Mouse (Mus musculus): ENCODE measurements around the gene Coro7. TPM values are rescaled to one million over a fixed set of nuclear protein-coding genes. Genes with fewer than 3 reads are reported as not detected.

Coro7 gene
- total RNA-seq (2014; rRNA removed) (6.1 and 8.5 TPM in 2 replicates), polyA plus RNA-seq (2012; rRNA removed) (17.3 and 22.7 TPM in 2 replicates)

- TF ChIP-seq POLR2A (IDR thresholded peaks at IDR 0.05; ENCODE audit: extremely low read depth, insufficient read depth, low read length) (peak; percentile 71; the same call in 1 of the 2 replicates), CTCF (IDR thresholded peaks at IDR 0.05; ENCODE audit: low read depth, low read length) (no peak)
- no peaks in the 10 kb centered on the region for H3K27me3 ChIP-seq (ENCODE audit: control insufficient read depth, insufficient read depth, low read length)
- WGBS, result 2% methylated on average over 47 of the region's 47 CpGs
- H3K4me3 ChIP-seq (ENCODE audit: insufficient read depth, low read depth, low read length), result peak within 1 kb of the TSS; percentile 79
- H3K27ac ChIP-seq (replicated peaks; ENCODE audit: insufficient read depth, low read depth, low read length), result peak within 1 kb of the TSS; percentile 54
- peaks cover 6% of the 10 kb centered on the region; the same call in 1 of the 2 replicates for H3K36me3 ChIP-seq (ENCODE audit: control insufficient read depth, insufficient read depth, low read length)
- H3K9ac ChIP-seq (ENCODE audit: low read depth, low read length), result peak within 1 kb of the TSS; percentile 73
- peak; percentile 90 for DNase-seq (ENCODE audit: extremely low read depth, low read depth, low spot score)
- peaks cover 12% of the 10 kb centered on the region; the same call in 1 of the 2 replicates for H3K79me2 ChIP-seq (ENCODE audit: control insufficient read depth, insufficient read depth, low read length)
- H3K4me1 ChIP-seq (ENCODE audit: control insufficient read depth, insufficient read depth, low read length), result peaks cover 6% of the 10 kb centered on the region; the same call in 1 of the 2 replicates
These were observed at the start of gene Coro7 for GRCm38 (mm10) chr16:4679121-4680018. Gene Coro7 (minus strand): TSS chr16:4679777.

GRCm38 (mm10) chr16:4727963-4728362, 48.4 kb upstream of the Coro7 start:
- Histone ChIP-seq H3K4me1 (ENCODE audit: control insufficient read depth, insufficient read depth, low read length) (peaks cover 12% of the 10 kb centered on the region), H3K79me2 (ENCODE audit: control insufficient read depth, insufficient read depth, low read length) (peaks cover 30% of the 10 kb centered on the region; the same call in 1 of the 2 replicates), H3K36me3 (ENCODE audit: control insufficient read depth, insufficient read depth, low read length) (no peaks in the 10 kb centered on the region; the same call in 1 of the 2 replicates), H3K27ac (replicated peaks; ENCODE audit: insufficient read depth, low read depth, low read length) (no peak overlapping the region), H3K27me3 (ENCODE audit: control insufficient read depth, insufficient read depth, low read length) (no peaks in the 10 kb centered on the region), H3K9ac (ENCODE audit: low read depth, low read length) (no peak overlapping the region), H3K4me3 (ENCODE audit: insufficient read depth, low read depth, low read length) (no peak overlapping the region)
- no peak for TF ChIP-seq CTCF (IDR thresholded peaks at IDR 0.05; ENCODE audit: low read depth, low read length)
- no peak for TF ChIP-seq POLR2A (IDR thresholded peaks at IDR 0.05; ENCODE audit: extremely low read depth, insufficient read depth, low read length)
- peak; percentile 56 for DNase-seq (ENCODE audit: extremely low read depth, low read depth, low spot score)
- 18% methylated on average over 1 of the region's 1 CpGs for WGBS

- TF ChIP-seq POLR2A (IDR thresholded peaks at IDR 0.05; ENCODE audit: extremely low read depth, insufficient read depth, low read length) (no peak), CTCF (IDR thresholded peaks at IDR 0.05; ENCODE audit: low read depth, low read length) (no peak)
- H3K27me3 ChIP-seq (ENCODE audit: control insufficient read depth, insufficient read depth, low read length), result no peaks in the 10 kb centered on the region
- peak overlapping the region; percentile 13; the same call in 1 of the 2 replicates for H3K4me3 ChIP-seq (ENCODE audit: insufficient read depth, low read depth, low read length)
- peaks cover 30% of the 10 kb centered on the region; the same call in 1 of the 2 replicates for H3K79me2 ChIP-seq (ENCODE audit: control insufficient read depth, insufficient read depth, low read length)
- H3K9ac ChIP-seq (ENCODE audit: low read depth, low read length), result no peak overlapping the region
- H3K36me3 ChIP-seq (ENCODE audit: control insufficient read depth, insufficient read depth, low read length), result no peaks in the 10 kb centered on the region; the same call in 1 of the 2 replicates
- DNase-seq (ENCODE audit: extremely low read depth, low read depth, low spot score), result no peak
- peak overlapping the region; percentile 34; the same call in 1 of the 2 replicates for H3K27ac ChIP-seq (replicated peaks; ENCODE audit: insufficient read depth, low read depth, low read length)
- peaks cover 12% of the 10 kb centered on the region for H3K4me1 ChIP-seq (ENCODE audit: control insufficient read depth, insufficient read depth, low read length)
- WGBS, result 92% methylated on average over 1 of the region's 1 CpGs
These were observed 47.9 kb upstream of the Coro7 start for GRCm38 (mm10) chr16:4727526-4727925.

GRCm38 (mm10) chr16:4726528-4727128, 47.1 kb upstream of the Coro7 start:
- WGBS, result 1% methylated on average over 39 of the region's 40 CpGs
- Histone ChIP-seq H3K9ac (ENCODE audit: low read depth, low read length) (peak overlapping the region; percentile 84), H3K79me2 (ENCODE audit: control insufficient read depth, insufficient read depth, low read length) (peaks cover 23% of the 10 kb centered on the region; the same call in 1 of the 2 replicates), H3K27me3 (ENCODE audit: control insufficient read depth, insufficient read depth, low read length) (no peaks in the 10 kb centered on the region), H3K4me3 (ENCODE audit: insufficient read depth, low read depth, low read length) (peak overlapping the region; percentile 64), H3K27ac (replicated peaks; ENCODE audit: insufficient read depth, low read depth, low read length) (peak overlapping the region; percentile 70), H3K36me3 (ENCODE audit: control insufficient read depth, insufficient read depth, low read length) (no peaks in the 10 kb centered on the region), H3K4me1 (ENCODE audit: control insufficient read depth, insufficient read depth, low read length) (peaks cover 12% of the 10 kb centered on the region)
- TF ChIP-seq CTCF (IDR thresholded peaks at IDR 0.05; ENCODE audit: low read depth, low read length) (no peak), POLR2A (IDR thresholded peaks at IDR 0.05; ENCODE audit: extremely low read depth, insufficient read depth, low read length) (no peak)
- peak; percentile 59 for DNase-seq (ENCODE audit: extremely low read depth, low read depth, low spot score)

- peak within 1 kb of the TSS; percentile 84 for H3K9ac ChIP-seq (ENCODE audit: low read depth, low read length)
- DNase-seq (ENCODE audit: extremely low read depth, low read depth, low spot score), result peak; percentile 78
- H3K4me1 ChIP-seq (ENCODE audit: control insufficient read depth, insufficient read depth, low read length), result peaks cover 9% of the 10 kb centered on the region
- peak within 1 kb of the TSS; percentile 84 for H3K27ac ChIP-seq (replicated peaks; ENCODE audit: insufficient read depth, low read depth, low read length)
- 7% methylated on average over 35 of the region's 35 CpGs for WGBS
- no peaks in the 10 kb centered on the region for H3K36me3 ChIP-seq (ENCODE audit: control insufficient read depth, insufficient read depth, low read length)
- peaks cover 20% of the 10 kb centered on the region; the same call in 1 of the 2 replicates for H3K79me2 ChIP-seq (ENCODE audit: control insufficient read depth, insufficient read depth, low read length)
- H3K4me3 ChIP-seq (ENCODE audit: insufficient read depth, low read depth, low read length), result peak within 1 kb of the TSS; percentile 64
- TF ChIP-seq POLR2A (IDR thresholded peaks at IDR 0.05; ENCODE audit: extremely low read depth, insufficient read depth, low read length) (peak; percentile 98), CTCF (IDR thresholded peaks at IDR 0.05; ENCODE audit: low read depth, low read length) (no peak)
- no peaks in the 10 kb centered on the region for H3K27me3 ChIP-seq (ENCODE audit: control insufficient read depth, insufficient read depth, low read length)
These were observed 46.4 kb upstream of the Coro7 start, which contains the start of gene Hmox2 for GRCm38 (mm10) chr16:4725780-4726527. Gene Hmox2 (plus strand): TSS chr16:4726361.
